ENCODE assay signal across 40 mouse cellular contexts in the genomic region with DNA sequence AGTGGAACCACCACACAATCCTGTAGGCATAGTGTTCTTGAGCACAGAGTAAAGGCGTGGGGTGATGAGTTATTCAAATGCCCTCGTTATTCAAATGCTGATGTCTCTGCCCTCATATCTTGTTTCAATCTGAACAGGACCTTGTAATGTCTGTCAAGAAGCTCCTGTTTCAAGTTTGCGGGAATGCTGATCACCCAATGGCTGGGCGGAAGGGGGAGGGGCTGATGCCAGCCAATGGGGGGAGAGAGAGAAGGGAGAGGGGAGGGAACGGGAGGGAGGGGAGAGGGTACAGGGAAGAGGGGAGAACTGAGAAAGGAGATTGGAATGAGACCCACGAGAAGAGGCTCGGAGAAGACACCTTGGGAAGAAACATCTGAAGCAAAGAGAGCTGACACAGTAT. TPM values are rescaled to one million over a fixed set of nuclear protein-coding genes. Genes with fewer than 3 reads are reported as not detected.
DNase-seq lines count a peak whose midpoint lies in the region; ATAC-seq lines count a peak whose summit lies in the region.
"Had no signal": no experiment of that assay in that cellular context is flagged by ENCODE, and none has a peak within 500 bp of the region (broad histone marks: within the 10 kb centered on the region; RNA-seq: fewer than 3 reads in every experiment).

No protein-coding gene starts in this region.

- no peaks in the 10 kb centered on the region for H3K27me3 ChIP-seq in neural tube, embryonic 11.5 days (ENCODE audit: control insufficient read depth, insufficient read depth, low read length)
- no peaks in the 10 kb centered on the region for H3K27me3 ChIP-seq in neural tube, embryonic 15.5 days (replicated peaks)
- no peaks in the 10 kb centered on the region for H3K27me3 ChIP-seq in intestine, embryonic 15.5 days (replicated peaks)
- H3K27me3 ChIP-seq: heart, embryonic 15.5 days; hindbrain, embryonic 12.5 days; limb, embryonic 12.5 days; liver, embryonic 15.5 days had no signal

- peak; percentile 25 for DNase-seq in neural tube, embryonic 11.5 days (ENCODE audit: low spot score)
- peak; percentile 58 for DNase-seq in WW6 (ENCODE audit: low read depth, low spot score)
- DNase-seq in embryo, embryonic 9.5 days (ENCODE audit: extremely low spot score) = peak; percentile 21
- DNase-seq in gastrocnemius, adult 8-10 months (ENCODE audit: low spot score in 2 of 2) = no peak
- DNase-seq in left cerebral cortex, postnatal 4 days = no peak
- DNase-seq: adrenal gland, postnatal 25 days; cerebellum, adult 18-20 months; gastrocnemius, postnatal 10 days; kidney, adult 11 months; kidney, postnatal 14 days; lung, embryonic 14.5 days; lung, postnatal 14 days; right cerebral cortex, adult 18-20 months; spleen, adult 18-20 months; thymus, adult 18-20 months; thymus, postnatal 36 days had no signal

- H3K4me1 ChIP-seq in neural tube, embryonic 11.5 days (ENCODE audit: control insufficient read depth, insufficient read depth, low read length) = no peaks in the 10 kb centered on the region
- H3K4me1 ChIP-seq in neural tube, embryonic 15.5 days = no peaks in the 10 kb centered on the region
- H3K4me1 ChIP-seq in intestine, embryonic 15.5 days (replicated peaks) = no peaks in the 10 kb centered on the region
- H3K4me1 ChIP-seq: heart, embryonic 10.5 days; heart, embryonic 15.5 days; hindbrain, embryonic 12.5 days; limb, embryonic 12.5 days; liver, embryonic 15.5 days had no signal

- H3K9me3 ChIP-seq in neural tube, embryonic 11.5 days (ENCODE audit: control insufficient read depth, low read length) = no peaks in the 10 kb centered on the region
- H3K9me3 ChIP-seq in neural tube, embryonic 15.5 days (replicated peaks) = no peaks in the 10 kb centered on the region
- H3K9me3 ChIP-seq in intestine, embryonic 15.5 days = no peaks in the 10 kb centered on the region
- H3K9me3 ChIP-seq: heart, embryonic 10.5 days; heart, embryonic 15.5 days; hindbrain, embryonic 12.5 days; limb, embryonic 12.5 days; liver, embryonic 15.5 days had no signal

- H3K4me3 ChIP-seq in neural tube, embryonic 11.5 days (ENCODE audit: low read depth, low read length) = no peak overlapping the region
- no peak overlapping the region for H3K4me3 ChIP-seq in neural tube, embryonic 15.5 days (replicated peaks)
- no peak overlapping the region for H3K4me3 ChIP-seq in intestine, embryonic 15.5 days (replicated peaks)
- H3K4me3 ChIP-seq: erythroblast, embryonic 14.5 days; heart, embryonic 10.5 days; heart, embryonic 15.5 days; hindbrain, embryonic 12.5 days; limb, embryonic 12.5 days; liver, embryonic 15.5 days had no signal

- WGBS in neural tube, embryonic 11.5 days = 62% methylated on average over 7 of the region's 7 CpGs
- 65% methylated on average over 7 of the region's 7 CpGs for WGBS in neural tube, embryonic 15.5 days
- WGBS in intestine, embryonic 15.5 days = 52% methylated on average over 7 of the region's 7 CpGs

- intact Hi-C loops in left cerebral cortex, postnatal 4 days (cut with DNase I) = no loop called here

- H3K9ac ChIP-seq in neural tube, embryonic 11.5 days (ENCODE audit: low read length) = no peak overlapping the region
- H3K9ac ChIP-seq in neural tube, embryonic 15.5 days (replicated peaks) = no peak overlapping the region
- H3K9ac ChIP-seq in intestine, embryonic 15.5 days = no peak overlapping the region
- H3K9ac ChIP-seq: heart, embryonic 15.5 days; hindbrain, embryonic 12.5 days; limb, embryonic 12.5 days; liver, embryonic 15.5 days; lung, embryonic 14.5 days had no signal

- H3K36me3 ChIP-seq in neural tube, embryonic 11.5 days (ENCODE audit: control insufficient read depth, insufficient read depth, low read length) = no peaks in the 10 kb centered on the region
- H3K36me3 ChIP-seq in neural tube, embryonic 15.5 days = no peaks in the 10 kb centered on the region
- no peaks in the 10 kb centered on the region for H3K36me3 ChIP-seq in intestine, embryonic 15.5 days
- H3K36me3 ChIP-seq: heart, embryonic 10.5 days; heart, embryonic 15.5 days; hindbrain, embryonic 12.5 days; limb, embryonic 12.5 days; liver, embryonic 15.5 days had no signal

- ATAC-seq in neural tube, embryonic 11.5 days (ENCODE audit: insufficient read depth, low FRiP score, low TSS enrichment) = no peak
- ATAC-seq in neural tube, embryonic 15.5 days (ENCODE audit: low FRiP score) = no peak
- ATAC-seq in intestine, embryonic 15.5 days = no peak
- ATAC-seq: forebrain, embryonic 16.5 days had no signal

- H3K27ac ChIP-seq in neural tube, embryonic 11.5 days (ENCODE audit: low read depth, low read length) = no peak overlapping the region
- H3K27ac ChIP-seq in neural tube, embryonic 15.5 days (replicated peaks) = no peak overlapping the region
- no peak overlapping the region for H3K27ac ChIP-seq in intestine, embryonic 15.5 days
- H3K27ac ChIP-seq: heart, embryonic 10.5 days; heart, embryonic 15.5 days; hindbrain, embryonic 12.5 days; limb, embryonic 12.5 days; liver, embryonic 15.5 days; stomach, postnatal 0 days had no signal

- no peak overlapping the region for H3K4me2 ChIP-seq in neural tube, embryonic 11.5 days (ENCODE audit: low read depth)
- H3K4me2 ChIP-seq in neural tube, embryonic 15.5 days = no peak overlapping the region
- H3K4me2 ChIP-seq in intestine, embryonic 15.5 days (replicated peaks) = no peak overlapping the region
- H3K4me2 ChIP-seq: heart, embryonic 15.5 days; hindbrain, embryonic 12.5 days; limb, embryonic 12.5 days; liver, embryonic 15.5 days; lung, embryonic 14.5 days; midbrain, embryonic 11.5 days had no signal

RNA-seq across cellular contexts. Expression of a gene that starts 22.1 kb away (rescaled TPM):
- not detected in 2 replicates for polyA plus RNA-seq in neural tube, embryonic 11.5 days (2014; fragmentation: Nextera tagmentation; extraction: Ambion mirVana)
- polyA plus RNA-seq in neural tube, embryonic 15.5 days (2015; fragmentation: Nextera tagmentation; extraction: Ambion mirVana) = not detected in 2 replicates
- total RNA-seq in gastrocnemius, adult 8-10 months (2022) = not detected
- not detected for total RNA-seq in left cerebral cortex, postnatal 4 days (2021)
- 2.4 and 4.9 TPM in 2 replicates for polyA plus RNA-seq in intestine, embryonic 15.5 days (2015; fragmentation: Nextera tagmentation; extraction: Ambion mirVana)
- total RNA-seq: adrenal gland, adult 18-20 months; adrenal gland, postnatal 25 days; common myeloid progenitor, adult 5-6 weeks; gastrocnemius, postnatal 10 days; layer of hippocampus, adult 18-20 months; layer of hippocampus, postnatal 10 days; left cerebral cortex, adult 18-20 months; left cerebral cortex, postnatal 14 days; liver, adult 2 months had no signal
- polyA plus RNA-seq: brain, embryonic 14.5 days; embryonic facial prominence, embryonic 14.5 days; erythroblast, embryonic 14.5 days; forebrain, embryonic 11.5 days; forebrain, embryonic 16.5 days; gonadal fat pad, adult 2 months; hindbrain, embryonic 12.5 days; kidney, embryonic 14.5 days; limb, embryonic 12.5 days; liver, adult 2 months; midbrain, embryonic 11.5 days; neural tube, embryonic 14.5 days had no signal

Comparison
In these comparisons a context has a peak if more than half of its experiments do, and no peak if none do; other contexts are left out.
1. DNase-seq: peak in neural tube, embryonic 11.5 days (single experiment), WW6 (single experiment) and embryo, embryonic 9.5 days (single experiment); none in gastrocnemius, adult 8-10 months (0 of 2) and left cerebral cortex, postnatal 4 days (single experiment).